Mouse (Mus musculus): ENCODE results near the gene Parp11. TPM values are rescaled to one million over a fixed set of nuclear protein-coding genes. Genes with fewer than 3 reads are reported as not detected.

The Parp11 gene
- polyA plus RNA-seq, 1 experiment from 2014 or later = 17.8 TPM

DNA sequence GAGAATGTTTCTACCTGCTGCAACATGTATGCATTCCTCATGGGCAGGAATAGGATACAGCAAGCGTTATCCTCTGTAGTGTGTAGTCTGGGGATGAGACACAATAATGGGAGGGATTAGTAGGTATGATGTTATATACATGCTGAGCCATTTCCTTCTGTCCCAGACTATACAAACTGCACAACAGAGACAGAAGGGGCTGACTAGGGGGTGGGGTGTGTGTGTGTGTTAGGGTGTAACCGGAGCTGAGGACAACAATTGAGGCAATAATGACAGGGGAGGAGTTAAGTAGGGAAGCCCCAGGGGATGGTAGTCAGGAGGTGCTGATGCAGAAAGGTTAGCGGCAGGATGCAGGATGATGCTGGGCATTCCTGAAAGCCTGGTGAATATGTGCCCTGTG lies 28.6 kb downstream of the Parp11 start:
- Histone ChIP-seq H3K27me3 (replicated peaks; ENCODE audit: control insufficient read depth, insufficient read depth, low read length) (no peaks in the 10 kb centered on the region), H3K4me1 (ENCODE audit: control insufficient read depth, insufficient read depth, low read length) (no peaks in the 10 kb centered on the region), H3K9me3 (ENCODE audit: control insufficient read depth, low read length) (no peaks in the 10 kb centered on the region), H3K36me3 (ENCODE audit: control insufficient read depth, insufficient read depth, low read length) (peaks cover 7% of the 10 kb centered on the region), H3K4me2 (ENCODE audit: low read depth, low read length) (no peak overlapping the region), H3K4me3 (ENCODE audit: low read length) (no peak overlapping the region), H3K27ac (ENCODE audit: low read length) (no peak overlapping the region), H3K9ac (ENCODE audit: low read depth, low read length) (no peak overlapping the region)
- 57% methylated on average over 3 of the region's 3 CpGs for WGBS
- no peak for ATAC-seq

DNA sequence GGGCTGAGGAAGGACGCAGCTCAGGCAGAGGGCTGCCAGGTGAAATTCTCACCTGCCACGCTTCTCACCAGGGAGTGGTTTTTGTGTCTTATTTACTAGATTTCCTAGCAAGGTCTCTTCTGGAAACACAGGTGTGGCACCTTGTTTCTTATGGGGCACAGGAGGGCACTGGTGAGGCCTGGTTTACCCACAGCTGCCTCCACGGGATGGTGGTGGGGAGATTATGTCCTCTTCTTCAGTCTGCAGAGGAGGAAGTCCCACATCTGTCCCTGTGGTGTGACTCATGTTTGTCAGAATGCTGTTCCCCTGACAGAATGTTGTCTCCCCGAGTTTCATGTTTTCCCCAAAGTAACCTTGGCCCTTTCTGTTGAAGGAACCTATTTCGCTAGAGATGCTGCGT lies 44.4 kb downstream of the Parp11 start:
- H3K4me1 ChIP-seq (ENCODE audit: control insufficient read depth, insufficient read depth, low read length) = 0 out of 2 replicates have a peak, but pooled peaks cover 4% of the 10 kb centered on the region
- H3K27me3 ChIP-seq (replicated peaks; ENCODE audit: control insufficient read depth, insufficient read depth, low read length) = no peaks in the 10 kb centered on the region
- H3K4me2 ChIP-seq (ENCODE audit: low read depth, low read length) = no peak overlapping the region
- H3K36me3 ChIP-seq (ENCODE audit: control insufficient read depth, insufficient read depth, low read length) = peaks cover 3% of the 10 kb centered on the region; the same call in 1 of the 2 replicates
- H3K27ac ChIP-seq (ENCODE audit: low read length) = no peak overlapping the region
- ATAC-seq = no peak
- 79% methylated on average over 6 of the region's 6 CpGs for WGBS
- H3K9ac ChIP-seq (ENCODE audit: low read depth, low read length) = no peak overlapping the region
- H3K4me3 ChIP-seq (ENCODE audit: low read length) = no peak overlapping the region
- H3K9me3 ChIP-seq (ENCODE audit: control insufficient read depth, low read length) = no peaks in the 10 kb centered on the region

DNA sequence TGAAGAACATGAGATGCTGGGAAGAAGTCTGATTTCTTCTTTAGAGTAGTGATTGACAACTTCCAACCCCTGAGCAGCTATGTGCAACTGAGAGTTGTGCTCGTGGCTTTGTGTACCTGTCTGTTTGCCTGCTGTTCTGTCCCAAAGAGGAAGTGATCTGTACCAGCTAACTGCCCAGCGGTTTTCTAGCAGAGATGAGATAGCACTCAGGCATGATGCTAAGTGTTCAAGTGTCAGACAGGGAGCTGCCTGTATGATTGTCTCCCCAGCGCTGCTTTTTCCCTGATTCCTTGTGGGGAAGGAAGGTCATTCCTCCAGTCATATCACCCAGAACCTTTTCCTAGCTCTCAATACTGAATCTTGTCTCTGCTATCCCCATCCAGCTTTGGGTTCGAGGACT lies 45.9 kb downstream of the Parp11 start:
- 78% methylated on average over 4 of the region's 4 CpGs for WGBS
- ATAC-seq = no peak
- H3K36me3 ChIP-seq (ENCODE audit: control insufficient read depth, insufficient read depth, low read length) = peaks cover 3% of the 10 kb centered on the region; the same call in 1 of the 2 replicates
- H3K27me3 ChIP-seq (replicated peaks; ENCODE audit: control insufficient read depth, insufficient read depth, low read length) = no peaks in the 10 kb centered on the region
- H3K9ac ChIP-seq (ENCODE audit: low read depth, low read length) = no peak overlapping the region
- no peak overlapping the region for H3K4me3 ChIP-seq (ENCODE audit: low read length)
- H3K27ac ChIP-seq (ENCODE audit: low read length) = no peak overlapping the region
- H3K4me2 ChIP-seq (ENCODE audit: low read depth, low read length) = no peak overlapping the region
- H3K9me3 ChIP-seq (ENCODE audit: control insufficient read depth, low read length) = no peaks in the 10 kb centered on the region
- H3K4me1 ChIP-seq (ENCODE audit: control insufficient read depth, insufficient read depth, low read length) = 0 out of 2 replicates have a peak, but pooled peaks cover 4% of the 10 kb centered on the region

DNA sequence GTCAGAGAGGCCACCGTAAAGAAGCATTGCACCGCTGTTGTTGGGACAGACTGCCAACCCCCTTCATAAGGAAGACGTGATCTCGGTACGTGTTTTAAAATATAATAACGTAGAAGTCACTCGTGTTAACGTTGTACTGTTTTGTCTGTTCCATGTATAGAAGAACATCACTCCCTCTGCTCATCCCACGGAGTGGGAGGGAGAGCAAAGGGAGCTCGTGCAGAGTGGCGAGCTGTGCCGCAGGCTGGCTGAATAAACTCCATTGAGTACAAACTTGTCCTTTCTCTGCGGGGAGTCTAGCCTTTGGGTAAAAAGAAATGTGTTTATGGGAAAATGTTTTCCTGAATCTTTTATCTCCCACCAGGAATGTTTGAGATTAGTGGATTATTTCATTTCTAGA lies 47.1 kb downstream of the Parp11 start:
- no peak overlapping the region for H3K4me3 ChIP-seq (ENCODE audit: low read length)
- H3K4me1 ChIP-seq (ENCODE audit: control insufficient read depth, insufficient read depth, low read length) = 0 out of 2 replicates have a peak, but pooled peaks cover 4% of the 10 kb centered on the region
- H3K9ac ChIP-seq (ENCODE audit: low read depth, low read length) = no peak overlapping the region
- H3K4me2 ChIP-seq (ENCODE audit: low read depth, low read length) = no peak overlapping the region
- peaks cover 3% of the 10 kb centered on the region; the same call in 1 of the 2 replicates for H3K36me3 ChIP-seq (ENCODE audit: control insufficient read depth, insufficient read depth, low read length)
- H3K9me3 ChIP-seq (ENCODE audit: control insufficient read depth, low read length) = no peaks in the 10 kb centered on the region
- H3K27ac ChIP-seq (ENCODE audit: low read length) = no peak overlapping the region
- 83% methylated on average over 13 of the region's 13 CpGs for WGBS
- ATAC-seq = no peak
- no peaks in the 10 kb centered on the region for H3K27me3 ChIP-seq (replicated peaks; ENCODE audit: control insufficient read depth, insufficient read depth, low read length)

DNA sequence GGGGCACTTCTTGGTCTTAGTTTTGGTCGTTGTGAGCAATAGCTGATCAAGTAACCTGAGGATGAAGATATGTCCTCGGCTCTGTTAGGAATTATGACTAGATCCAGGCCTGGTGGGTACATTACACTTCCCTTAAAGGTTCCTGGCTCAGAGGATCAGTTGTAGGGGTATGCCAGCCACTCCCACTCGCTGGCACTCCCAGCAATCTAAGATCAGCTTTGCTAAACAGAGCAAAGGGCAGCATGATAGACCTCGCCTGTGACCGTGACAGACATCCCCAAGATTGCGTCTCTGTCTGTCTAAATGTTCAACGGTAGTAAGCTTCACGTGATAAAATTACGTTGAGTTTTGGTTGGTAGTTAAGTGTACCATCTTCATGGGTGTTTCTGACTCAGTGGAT lies 47.7 kb downstream of the Parp11 start:
- H3K4me1 ChIP-seq (ENCODE audit: control insufficient read depth, insufficient read depth, low read length) = 0 out of 2 replicates have a peak, but pooled peaks cover 4% of the 10 kb centered on the region
- no peaks in the 10 kb centered on the region for H3K9me3 ChIP-seq (ENCODE audit: control insufficient read depth, low read length)
- H3K27me3 ChIP-seq (replicated peaks; ENCODE audit: control insufficient read depth, insufficient read depth, low read length) = no peaks in the 10 kb centered on the region
- H3K9ac ChIP-seq (ENCODE audit: low read depth, low read length) = no peak overlapping the region
- no peak overlapping the region for H3K4me3 ChIP-seq (ENCODE audit: low read length)
- H3K4me2 ChIP-seq (ENCODE audit: low read depth, low read length) = no peak overlapping the region
- WGBS = 78% methylated on average over 9 of the region's 9 CpGs
- no peak overlapping the region for H3K27ac ChIP-seq (ENCODE audit: low read length)
- peaks cover 3% of the 10 kb centered on the region; the same call in 1 of the 2 replicates for H3K36me3 ChIP-seq (ENCODE audit: control insufficient read depth, insufficient read depth, low read length)
- ATAC-seq = peak; percentile 75

DNA sequence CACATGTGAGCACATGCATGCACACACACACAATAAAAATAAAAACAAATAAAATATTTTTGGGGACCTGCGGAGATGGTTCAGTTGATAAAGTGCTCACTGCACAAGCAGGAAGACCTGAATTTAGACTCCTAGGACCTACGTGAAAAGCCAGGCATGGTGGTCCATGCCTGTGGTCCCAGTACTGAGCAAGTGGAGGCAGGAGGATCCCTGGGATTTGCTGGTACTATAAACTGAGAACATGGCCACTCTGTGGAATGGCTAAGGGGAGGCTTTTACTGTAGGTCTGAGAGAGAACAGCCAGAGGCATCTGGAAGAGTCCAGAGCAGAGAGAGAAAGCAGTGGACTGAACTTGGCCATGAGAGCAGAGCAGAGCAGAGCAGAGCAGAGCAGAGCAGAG lies 48.6 kb downstream of the Parp11 start:
- no peak for ATAC-seq
- 82% methylated on average over 2 of the region's 2 CpGs for WGBS
- H3K27ac ChIP-seq (ENCODE audit: low read length) = no peak overlapping the region

DNA sequence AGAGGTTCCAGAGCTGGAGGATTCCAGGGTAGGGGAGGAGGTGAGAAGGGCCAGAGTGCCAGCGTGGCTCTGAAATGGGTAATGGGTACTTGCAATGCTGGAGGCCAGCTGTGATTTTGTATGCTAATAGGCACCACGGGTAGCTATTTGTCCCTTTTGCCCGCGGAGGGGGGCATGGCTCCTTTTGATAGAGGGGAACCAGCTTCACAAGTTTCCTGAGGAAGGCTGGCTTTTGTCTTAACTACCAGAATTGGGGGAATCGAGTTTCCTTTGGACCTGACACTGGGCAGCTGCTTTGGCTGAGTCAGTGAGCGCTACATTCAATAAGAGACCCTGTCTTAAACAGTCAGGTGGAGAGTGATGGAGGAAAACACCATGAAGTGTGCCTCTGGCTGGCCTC lies 49.2 kb downstream of the Parp11 start:
- Histone ChIP-seq H3K4me3 (ENCODE audit: low read length) (no peak overlapping the region), H3K27ac (ENCODE audit: low read length) (no peak overlapping the region), H3K36me3 (ENCODE audit: control insufficient read depth, insufficient read depth, low read length) (peaks cover 3% of the 10 kb centered on the region; the same call in 1 of the 2 replicates), H3K9me3 (ENCODE audit: control insufficient read depth, low read length) (no peaks in the 10 kb centered on the region), H3K4me2 (ENCODE audit: low read depth, low read length) (no peak overlapping the region), H3K4me1 (ENCODE audit: control insufficient read depth, insufficient read depth, low read length) (0 out of 2 replicates have a peak, but pooled peaks cover 4% of the 10 kb centered on the region), H3K27me3 (replicated peaks; ENCODE audit: control insufficient read depth, insufficient read depth, low read length) (no peaks in the 10 kb centered on the region), H3K9ac (ENCODE audit: low read depth, low read length) (no peak overlapping the region)
- 28% methylated on average over 6 of the region's 6 CpGs for WGBS
- no peak for ATAC-seq

More for the DNA sequence above, 48.6 kb downstream of the Parp11 start:
- Histone ChIP-seq H3K4me2 (ENCODE audit: low read depth, low read length) (no peak overlapping the region), H3K4me1 (ENCODE audit: control insufficient read depth, insufficient read depth, low read length) (0 out of 2 replicates have a peak, but pooled peaks cover 4% of the 10 kb centered on the region), H3K27me3 (replicated peaks; ENCODE audit: control insufficient read depth, insufficient read depth, low read length) (no peaks in the 10 kb centered on the region), H3K4me3 (ENCODE audit: low read length) (no peak overlapping the region), H3K9ac (ENCODE audit: low read depth, low read length) (no peak overlapping the region), H3K9me3 (ENCODE audit: control insufficient read depth, low read length) (no peaks in the 10 kb centered on the region), H3K36me3 (ENCODE audit: control insufficient read depth, insufficient read depth, low read length) (peaks cover 3% of the 10 kb centered on the region; the same call in 1 of the 2 replicates)

DNA sequence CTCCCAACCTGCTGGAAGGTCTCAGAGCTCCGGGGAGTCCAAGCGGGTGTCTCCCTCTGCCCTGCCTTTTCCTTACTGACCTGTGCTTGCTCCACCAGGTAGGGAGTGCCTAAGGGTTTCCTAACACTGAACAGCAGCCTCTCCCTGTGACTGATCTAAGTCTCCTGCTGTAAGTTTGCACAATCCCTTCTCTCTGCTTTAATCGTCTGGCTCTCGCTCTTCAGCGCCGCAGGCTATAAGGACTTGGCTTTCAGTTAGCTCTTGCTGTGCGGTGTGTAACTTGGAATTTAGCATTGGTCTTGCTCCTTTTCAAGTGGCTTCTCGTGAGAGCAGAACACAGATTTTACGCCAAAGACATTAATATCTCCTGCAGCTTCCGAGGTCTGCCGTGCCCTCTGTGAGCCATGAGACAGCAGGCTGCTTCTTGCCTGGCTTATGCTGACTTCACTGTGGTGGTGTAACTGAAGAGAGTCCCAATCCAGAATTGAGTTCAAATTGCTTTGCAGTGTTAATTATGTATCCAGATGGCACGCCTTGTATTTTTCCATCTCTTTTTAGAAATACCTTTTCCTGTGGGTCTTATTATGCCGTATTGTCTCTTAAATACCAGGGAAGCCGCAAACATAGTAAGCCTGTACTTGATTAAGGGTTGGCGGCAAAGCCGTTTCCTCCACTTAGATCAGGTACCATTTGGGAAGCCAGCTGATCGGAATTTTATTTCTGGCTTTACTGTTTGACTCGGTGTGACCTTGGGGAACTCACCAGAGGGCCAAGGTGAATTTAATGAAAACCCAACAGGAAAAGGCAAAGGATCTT lies 50.4 kb downstream of the Parp11 start:
- no peak overlapping the region for H3K27ac ChIP-seq (ENCODE audit: low read length)
- H3K4me2 ChIP-seq (ENCODE audit: low read depth, low read length) = no peak overlapping the region
- no peaks in the 10 kb centered on the region for H3K27me3 ChIP-seq (replicated peaks; ENCODE audit: control insufficient read depth, insufficient read depth, low read length)
- 0 out of 2 replicates have a peak, but pooled peaks cover 4% of the 10 kb centered on the region for H3K4me1 ChIP-seq (ENCODE audit: control insufficient read depth, insufficient read depth, low read length)
- no peak overlapping the region for H3K4me3 ChIP-seq (ENCODE audit: low read length)
- no peak overlapping the region for H3K9ac ChIP-seq (ENCODE audit: low read depth, low read length)
- ATAC-seq = peak; percentile 43; the same call in 1 of the 2 replicates
- no peaks in the 10 kb centered on the region for H3K9me3 ChIP-seq (ENCODE audit: control insufficient read depth, low read length)
- WGBS = 74% methylated on average over 18 of the region's 18 CpGs
- H3K36me3 ChIP-seq (ENCODE audit: control insufficient read depth, insufficient read depth, low read length) = peaks cover 3% of the 10 kb centered on the region; the same call in 1 of the 2 replicates

DNA sequence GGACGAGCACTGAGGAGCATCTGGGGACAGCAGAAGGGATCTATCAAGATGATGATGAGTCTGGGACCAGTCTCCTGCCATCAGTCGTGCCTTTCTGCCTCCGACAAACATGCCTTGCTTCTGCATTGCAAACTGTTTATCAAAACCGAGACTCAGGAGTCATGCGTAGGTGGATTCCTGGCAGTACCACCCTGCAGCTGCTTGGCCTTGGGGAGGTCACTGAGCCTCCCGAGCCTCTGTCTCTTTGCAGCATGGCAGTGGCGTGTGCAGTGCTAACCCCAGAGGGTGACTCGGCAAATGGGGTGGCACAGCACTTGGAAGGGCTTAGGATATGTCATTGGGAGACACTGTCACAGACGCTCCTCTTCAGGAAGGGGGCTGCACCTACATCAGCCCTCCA lies 53.5 kb downstream of the Parp11 start:
- Histone ChIP-seq H3K27me3 (replicated peaks; ENCODE audit: control insufficient read depth, insufficient read depth, low read length) (no peaks in the 10 kb centered on the region), H3K36me3 (ENCODE audit: control insufficient read depth, insufficient read depth, low read length) (no peaks in the 10 kb centered on the region), H3K27ac (ENCODE audit: low read length) (no peak overlapping the region), H3K4me3 (ENCODE audit: low read length) (no peak overlapping the region), H3K4me2 (ENCODE audit: low read depth, low read length) (no peak overlapping the region), H3K4me1 (ENCODE audit: control insufficient read depth, insufficient read depth, low read length) (no peaks in the 10 kb centered on the region), H3K9ac (ENCODE audit: low read depth, low read length) (no peak overlapping the region), H3K9me3 (ENCODE audit: control insufficient read depth, low read length) (no peaks in the 10 kb centered on the region)
- ATAC-seq = no peak
- WGBS = 63% methylated on average over 9 of the region's 9 CpGs
